Mouse (Mus musculus): Measurements from ENCODE around the gene Sema4d. TPM values are rescaled to one million over a fixed set of nuclear protein-coding genes. Genes with fewer than 3 reads are reported as not detected.

The Sema4d gene
- polyA plus RNA-seq, 1 experiment from 2014 or later = 24.6 TPM

- ATAC-seq = no peak
- Histone ChIP-seq H3K9ac (replicated peaks; ENCODE audit: low read depth, low read length) (no peak overlapping the region), H3K27me3 (replicated peaks; ENCODE audit: control insufficient read depth, insufficient read depth, low read length) (no peaks in the 10 kb centered on the region), H3K27ac (ENCODE audit: low read length) (no peak overlapping the region), H3K4me3 (replicated peaks; ENCODE audit: low read length) (no peak overlapping the region), H3K36me3 (ENCODE audit: control insufficient read depth, insufficient read depth) (no peaks in the 10 kb centered on the region), H3K9me3 (ENCODE audit: control insufficient read depth, low read length) (no peaks in the 10 kb centered on the region), H3K4me2 (ENCODE audit: low read length) (no peak overlapping the region), H3K4me1 (replicated peaks; ENCODE audit: control insufficient read depth, insufficient read depth, low read length) (peaks cover 19% of the 10 kb centered on the region)
- 89% methylated on average over 6 of the region's 6 CpGs for WGBS
Observed at GRCm38 (mm10) chr13:51818170-51818943, 24.8 kb upstream of the Sema4d start.

- Histone ChIP-seq H3K27ac (ENCODE audit: low read length) (peak overlapping the region; percentile 87), H3K27me3 (replicated peaks; ENCODE audit: control insufficient read depth, insufficient read depth, low read length) (no peaks in the 10 kb centered on the region), H3K4me1 (replicated peaks; ENCODE audit: control insufficient read depth, insufficient read depth, low read length) (peaks cover 19% of the 10 kb centered on the region), H3K9me3 (ENCODE audit: control insufficient read depth, low read length) (no peaks in the 10 kb centered on the region), H3K36me3 (ENCODE audit: control insufficient read depth, insufficient read depth) (no peaks in the 10 kb centered on the region), H3K9ac (replicated peaks; ENCODE audit: low read depth, low read length) (no peak overlapping the region), H3K4me2 (ENCODE audit: low read length) (no peak overlapping the region), H3K4me3 (replicated peaks; ENCODE audit: low read length) (no peak overlapping the region)
- 41% methylated on average over 5 of the region's 5 CpGs for WGBS
- peak; percentile 80 for ATAC-seq
Observed at GRCm38 (mm10) chr13:51816559-51817041, 23.1 kb upstream of the Sema4d start.

- no peaks in the 10 kb centered on the region for H3K9me3 ChIP-seq (ENCODE audit: control insufficient read depth, low read length)
- peak overlapping the region; percentile 87 for H3K27ac ChIP-seq (ENCODE audit: low read length)
- WGBS = 78% methylated on average over 9 of the region's 9 CpGs
- H3K36me3 ChIP-seq (ENCODE audit: control insufficient read depth, insufficient read depth) = no peaks in the 10 kb centered on the region
- H3K4me2 ChIP-seq (ENCODE audit: low read length) = no peak overlapping the region
- no peaks in the 10 kb centered on the region for H3K27me3 ChIP-seq (replicated peaks; ENCODE audit: control insufficient read depth, insufficient read depth, low read length)
- no peak overlapping the region for H3K4me3 ChIP-seq (replicated peaks; ENCODE audit: low read length)
- peak; percentile 13; the same call in 1 of the 2 replicates for ATAC-seq
- H3K4me1 ChIP-seq (replicated peaks; ENCODE audit: control insufficient read depth, insufficient read depth, low read length) = peaks cover 19% of the 10 kb centered on the region
- H3K9ac ChIP-seq (replicated peaks; ENCODE audit: low read depth, low read length) = no peak overlapping the region
Observed at GRCm38 (mm10) chr13:51815865-51816504, 22.4 kb upstream of the Sema4d start.

- Histone ChIP-seq H3K4me2 (ENCODE audit: low read length) (no peak overlapping the region), H3K9me3 (ENCODE audit: control insufficient read depth, low read length) (no peaks in the 10 kb centered on the region), H3K27ac (ENCODE audit: low read length) (no peak overlapping the region), H3K9ac (replicated peaks; ENCODE audit: low read depth, low read length) (no peak overlapping the region), H3K27me3 (replicated peaks; ENCODE audit: control insufficient read depth, insufficient read depth, low read length) (no peaks in the 10 kb centered on the region), H3K4me1 (replicated peaks; ENCODE audit: control insufficient read depth, insufficient read depth, low read length) (peaks cover 19% of the 10 kb centered on the region), H3K36me3 (ENCODE audit: control insufficient read depth, insufficient read depth) (no peaks in the 10 kb centered on the region), H3K4me3 (replicated peaks; ENCODE audit: low read length) (no peak overlapping the region)
- WGBS = 91% methylated on average over 6 of the region's 6 CpGs
- ATAC-seq = no peak
Observed at GRCm38 (mm10) chr13:51814646-51815045, 21.1 kb upstream of the Sema4d start.

GRCm38 (mm10) chr13:51813621-51814615 lies 20.4 kb upstream of the Sema4d start:
- 57% methylated on average over 10 of the region's 10 CpGs for WGBS

GRCm38 (mm10) chr13:51808141-51808540 lies 14.6 kb upstream of the Sema4d start:
- 27% methylated on average over 12 of the region's 12 CpGs for WGBS
- no peak for ATAC-seq

More at GRCm38 (mm10) chr13:51813621-51814615, 20.4 kb upstream of the Sema4d start:
- ATAC-seq = peak; percentile 23; the same call in 1 of the 2 replicates
- no peaks in the 10 kb centered on the region for H3K36me3 ChIP-seq (ENCODE audit: control insufficient read depth, insufficient read depth)
- no peak overlapping the region for H3K4me2 ChIP-seq (ENCODE audit: low read length)
- H3K27me3 ChIP-seq (replicated peaks; ENCODE audit: control insufficient read depth, insufficient read depth, low read length) = no peaks in the 10 kb centered on the region
- no peak overlapping the region for H3K27ac ChIP-seq (ENCODE audit: low read length)
- H3K4me1 ChIP-seq (replicated peaks; ENCODE audit: control insufficient read depth, insufficient read depth, low read length) = peaks cover 19% of the 10 kb centered on the region
- no peak overlapping the region for H3K9ac ChIP-seq (replicated peaks; ENCODE audit: low read depth, low read length)
- H3K4me3 ChIP-seq (replicated peaks; ENCODE audit: low read length) = no peak overlapping the region
- no peaks in the 10 kb centered on the region for H3K9me3 ChIP-seq (ENCODE audit: control insufficient read depth, low read length)

GRCm38 (mm10) chr13:51806220-51806619 lies 12.7 kb upstream of the Sema4d start:
- WGBS = 77% methylated on average over 15 of the region's 15 CpGs
- H3K4me2 ChIP-seq (ENCODE audit: low read length) = no peak overlapping the region
- no peaks in the 10 kb centered on the region for H3K27me3 ChIP-seq (replicated peaks; ENCODE audit: control insufficient read depth, insufficient read depth, low read length)
- 0 out of 2 replicates have a peak overlapping the region, but pooled peaks have one; percentile 34 for H3K9ac ChIP-seq (replicated peaks; ENCODE audit: low read depth, low read length)
- peak overlapping the region; percentile 90 for H3K27ac ChIP-seq (ENCODE audit: low read length)
- H3K9me3 ChIP-seq (ENCODE audit: control insufficient read depth, low read length) = no peaks in the 10 kb centered on the region
- H3K4me1 ChIP-seq (replicated peaks; ENCODE audit: control insufficient read depth, insufficient read depth, low read length) = peaks cover 14% of the 10 kb centered on the region
- ATAC-seq = peak; percentile 26; the same call in 1 of the 2 replicates
- no peak overlapping the region for H3K4me3 ChIP-seq (replicated peaks; ENCODE audit: low read length)
- no peaks in the 10 kb centered on the region for H3K36me3 ChIP-seq (ENCODE audit: control insufficient read depth, insufficient read depth)

More at GRCm38 (mm10) chr13:51808141-51808540, 14.6 kb upstream of the Sema4d start:
- Histone ChIP-seq H3K27me3 (replicated peaks; ENCODE audit: control insufficient read depth, insufficient read depth, low read length) (no peaks in the 10 kb centered on the region), H3K4me1 (replicated peaks; ENCODE audit: control insufficient read depth, insufficient read depth, low read length) (peaks cover 14% of the 10 kb centered on the region), H3K36me3 (ENCODE audit: control insufficient read depth, insufficient read depth) (no peaks in the 10 kb centered on the region), H3K4me2 (ENCODE audit: low read length) (no peak overlapping the region), H3K4me3 (replicated peaks; ENCODE audit: low read length) (no peak overlapping the region), H3K27ac (ENCODE audit: low read length) (no peak overlapping the region), H3K9me3 (ENCODE audit: control insufficient read depth, low read length) (no peaks in the 10 kb centered on the region), H3K9ac (replicated peaks; ENCODE audit: low read depth, low read length) (no peak overlapping the region)

- Histone ChIP-seq H3K27ac (ENCODE audit: low read length) (peak overlapping the region; percentile 90), H3K27me3 (replicated peaks; ENCODE audit: control insufficient read depth, insufficient read depth, low read length) (no peaks in the 10 kb centered on the region), H3K4me2 (ENCODE audit: low read length) (no peak overlapping the region), H3K9me3 (ENCODE audit: control insufficient read depth, low read length) (no peaks in the 10 kb centered on the region), H3K4me1 (replicated peaks; ENCODE audit: control insufficient read depth, insufficient read depth, low read length) (peaks cover 19% of the 10 kb centered on the region), H3K9ac (replicated peaks; ENCODE audit: low read depth, low read length) (0 out of 2 replicates have a peak overlapping the region, but pooled peaks have one; percentile 11), H3K36me3 (ENCODE audit: control insufficient read depth, insufficient read depth) (no peaks in the 10 kb centered on the region), H3K4me3 (replicated peaks; ENCODE audit: low read length) (no peak overlapping the region)
- WGBS = 45% methylated on average over 4 of the region's 4 CpGs
- peak; percentile 74 for ATAC-seq
Observed at GRCm38 (mm10) chr13:51805634-51806033, 12.1 kb upstream of the Sema4d start.

Data from forebrain, embryonic 16.5 days (tissue).